Mouse (Mus musculus) left cerebral cortex, postnatal 4 days (tissue): ENCODE results near the gene Cnep1r1. TPM values are rescaled to one million over a fixed set of nuclear protein-coding genes. Genes with fewer than 3 reads are reported as not detected.

Experiments
- DNase-seq: peaks from one replicate; pipeline ENCODE4 v3.0.0-alpha.2; 2022
- intact Hi-C: fragments of 180-260 bp; cut with DNase I; formaldehyde crosslinking; loops from one replicate; pipeline ENCODE4 v1.15.1; 2025
- total RNA-seq, 2 experiments: library from RNA; stranded (reverse); gene quantifications; 2 replicates each; pipeline ENCODE4 v1.2.3; 2021

Gene Cnep1r1
- total RNA-seq, result 10 to 100 TPM; 34.3 to 35.9 TPM

- intact Hi-C loops, result no loop called here
- peak; percentile 91 for DNase-seq
Measured at GRCm38 (mm10) chr8:88118456-88119036, at the start of gene Cnep1r1. TSS of gene Cnep1r1 (plus strand) at chr8:88118769.

DNA sequence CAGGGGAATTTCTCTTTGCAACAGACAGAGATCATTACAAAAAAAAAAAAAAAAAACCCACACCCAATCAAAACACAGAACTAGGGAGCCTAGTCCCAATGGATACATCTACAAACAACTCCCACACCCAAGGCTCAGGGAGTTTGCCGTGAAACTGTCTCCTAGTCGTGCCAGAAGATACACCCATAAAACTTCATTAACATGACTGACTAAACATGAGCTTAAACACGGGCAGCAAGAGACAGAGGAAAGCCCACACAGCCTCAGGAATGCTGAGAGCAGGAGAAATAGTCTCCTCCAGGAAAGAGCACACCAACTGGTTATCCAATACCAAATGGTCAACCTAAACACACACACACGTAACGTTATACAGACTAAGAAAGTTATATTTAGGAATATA, 36.4 kb upstream of the Cnep1r1 start:
- no peak for DNase-seq
- intact Hi-C loops, result no loop called here

DNA sequence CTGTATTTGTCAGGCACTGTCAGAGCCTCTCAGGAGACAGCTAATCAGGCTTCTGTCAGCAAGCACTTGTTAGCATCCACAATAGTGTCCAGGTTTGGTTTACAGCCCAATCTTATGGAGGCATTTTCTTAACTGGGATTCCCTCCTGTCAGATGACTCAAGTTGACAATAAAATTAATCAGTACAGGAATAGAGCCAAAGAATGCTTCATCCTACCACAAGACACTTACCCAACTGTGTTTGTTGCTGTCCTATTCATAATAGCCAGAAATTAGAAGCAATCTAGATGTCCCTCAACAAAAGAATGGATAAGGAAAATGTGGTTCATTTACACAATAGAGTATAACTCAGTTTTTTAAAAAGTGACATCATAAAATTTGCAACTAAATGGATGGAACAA, 30.6 kb upstream of the Cnep1r1 start:
- intact Hi-C loops, result no loop called here
- no peak for DNase-seq

DNA sequence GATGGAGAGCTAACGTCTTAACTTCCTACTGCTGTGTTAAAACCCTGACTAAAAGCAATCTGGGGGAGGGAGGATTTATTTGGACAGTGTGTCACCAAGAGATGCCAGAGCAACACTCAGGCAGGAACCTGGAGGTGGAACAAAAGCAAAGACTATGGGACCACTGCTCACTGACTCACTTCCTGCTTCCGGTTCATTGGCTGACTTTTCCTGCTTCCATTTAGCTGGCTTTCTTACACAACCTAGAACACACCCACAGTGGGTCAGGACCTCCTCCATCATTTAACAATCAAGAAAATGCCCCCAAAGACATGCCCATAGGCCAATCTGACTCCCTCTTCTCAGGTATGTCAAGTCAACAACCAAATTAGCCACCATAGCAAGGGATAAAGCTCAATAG, 26.9 kb upstream of the Cnep1r1 start:
- no peak for DNase-seq
- intact Hi-C loops, result no loop called here

DNA sequence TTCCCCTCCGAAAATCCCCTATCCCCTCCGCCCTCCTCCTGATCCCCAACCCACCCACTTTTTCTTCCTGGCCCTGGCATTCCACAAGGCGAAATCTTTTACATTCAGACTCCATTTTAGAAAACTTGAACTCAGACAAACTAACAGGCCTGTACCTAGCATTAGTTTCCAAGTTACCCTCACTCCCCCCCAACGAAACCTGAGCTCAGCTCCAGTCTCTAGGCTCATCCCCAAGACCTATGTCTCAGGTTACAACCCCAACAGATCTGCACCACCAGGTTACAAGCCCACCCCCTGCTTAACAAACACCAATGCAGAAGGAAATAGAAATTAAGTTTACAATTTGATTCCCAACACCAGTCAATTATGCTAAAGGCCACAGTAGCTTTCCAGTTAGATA, 25.2 kb upstream of the Cnep1r1 start:
- intact Hi-C loops, result no loop called here
- DNase-seq, result no peak

GRCm38 (mm10) chr8:88098856-88099255, 19.7 kb upstream of the Cnep1r1 start:
- intact Hi-C loops, result no loop called here
- no peak for DNase-seq

- intact Hi-C loops, result no loop called here
- DNase-seq, result peak; percentile 48
Measured at GRCm38 (mm10) chr8:88099526-88099925, 19.0 kb upstream of the Cnep1r1 start.

DNA sequence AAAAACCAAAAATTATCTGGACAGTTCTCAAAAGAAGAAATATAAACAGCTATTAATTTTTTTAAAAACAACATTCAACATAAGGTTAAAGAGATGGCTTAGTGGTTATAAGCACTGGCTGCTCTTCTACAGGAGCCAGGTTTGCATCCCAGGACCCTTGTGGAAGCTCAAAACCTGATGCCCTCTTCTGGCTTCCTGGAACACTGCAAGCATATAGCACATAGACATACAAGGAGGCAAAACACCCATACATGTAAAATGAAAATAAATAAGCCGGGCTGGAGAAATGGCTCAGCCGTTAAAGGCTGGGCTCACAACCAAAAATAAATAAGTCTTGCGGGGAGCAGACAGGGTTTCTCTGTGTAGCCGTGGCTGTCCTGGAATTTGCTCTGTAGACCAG, 9.3 kb upstream of the Cnep1r1 start:
- intact Hi-C loops, result loop anchor here (10.0 kb wide), 1 partner anchor 514 kb away; no protein-coding TSS in a partner anchor
- DNase-seq, result peak; percentile 6

DNA sequence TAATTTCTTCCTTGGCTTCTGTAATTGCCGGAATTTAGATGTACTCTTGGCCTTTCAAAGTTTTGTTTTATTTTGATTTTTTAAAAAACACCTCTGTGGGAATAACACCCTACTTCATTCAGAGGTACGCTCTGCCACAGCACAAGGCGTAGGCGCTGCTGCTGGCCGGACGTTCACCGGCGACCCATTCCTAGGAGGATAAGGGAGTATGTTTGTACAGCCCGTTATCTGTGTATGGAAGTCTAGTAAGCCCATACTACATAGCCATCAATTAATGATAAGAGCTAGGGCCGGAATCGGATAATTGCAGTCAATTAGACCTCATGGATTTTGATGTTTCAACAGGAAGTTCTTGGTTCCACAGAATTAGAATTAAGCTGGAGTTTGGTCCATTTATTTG, 507 bp downstream of the Cnep1r1 start:
- intact Hi-C loops, result no loop called here
- no peak for DNase-seq

DNA sequence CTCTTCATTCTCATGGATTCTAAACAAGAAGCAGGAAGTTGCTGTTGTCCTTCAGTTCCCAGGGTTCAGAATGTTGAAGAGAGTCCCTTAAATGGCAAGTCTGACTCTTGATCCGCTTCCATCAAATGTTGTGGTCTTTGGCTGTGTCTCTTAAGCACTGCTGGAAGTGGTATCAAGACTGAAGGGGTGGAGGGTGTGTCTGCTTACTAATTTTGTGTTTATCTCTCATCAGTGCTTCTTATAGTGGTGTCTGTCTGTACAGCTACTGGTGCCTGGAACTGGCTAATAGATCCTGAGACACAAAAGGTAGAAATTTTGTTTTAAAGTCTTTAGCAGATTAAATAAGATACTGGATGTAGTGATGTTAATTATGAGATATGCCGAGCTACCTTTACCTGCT, 6.3 kb downstream of the Cnep1r1 start:
- intact Hi-C loops, result no loop called here
- no peak for DNase-seq

GRCm38 (mm10) chr8:88129397-88129796, 10.8 kb downstream of the Cnep1r1 start:
- no peak for DNase-seq
- intact Hi-C loops, result no loop called here

GRCm38 (mm10) chr8:88130754-88131317, 12.3 kb downstream of the Cnep1r1 start:
- no peak for DNase-seq
- intact Hi-C loops, result no loop called here

GRCm38 (mm10) chr8:88137748-88138484, 19.3 kb downstream of the Cnep1r1 start, which contains the start of gene Heatr3:
TSS of gene Heatr3 (plus strand) at chr8:88137855.
- peak; percentile 96 for DNase-seq
- intact Hi-C loops, result no loop called here

DNA sequence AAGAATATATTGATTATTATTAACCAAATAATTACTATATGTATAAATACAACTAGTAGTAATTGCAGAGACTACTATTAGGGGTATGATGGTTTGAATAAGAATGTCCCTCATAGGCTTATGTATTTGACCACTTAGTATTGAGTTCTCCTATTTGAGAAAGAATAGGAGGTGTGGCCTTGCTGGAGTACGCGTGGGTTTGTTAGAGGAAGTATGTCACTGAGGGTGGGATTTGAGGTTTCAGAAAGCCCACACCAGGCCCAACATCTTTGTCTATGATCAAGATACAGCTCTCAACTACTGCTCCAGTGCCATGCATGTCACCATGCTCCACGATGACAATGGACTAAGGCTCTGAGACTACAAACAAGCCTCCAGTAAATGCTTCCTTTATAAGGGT, 20.7 kb downstream of the Cnep1r1 start:
- DNase-seq, result no peak
- intact Hi-C loops, result no loop called here

DNA sequence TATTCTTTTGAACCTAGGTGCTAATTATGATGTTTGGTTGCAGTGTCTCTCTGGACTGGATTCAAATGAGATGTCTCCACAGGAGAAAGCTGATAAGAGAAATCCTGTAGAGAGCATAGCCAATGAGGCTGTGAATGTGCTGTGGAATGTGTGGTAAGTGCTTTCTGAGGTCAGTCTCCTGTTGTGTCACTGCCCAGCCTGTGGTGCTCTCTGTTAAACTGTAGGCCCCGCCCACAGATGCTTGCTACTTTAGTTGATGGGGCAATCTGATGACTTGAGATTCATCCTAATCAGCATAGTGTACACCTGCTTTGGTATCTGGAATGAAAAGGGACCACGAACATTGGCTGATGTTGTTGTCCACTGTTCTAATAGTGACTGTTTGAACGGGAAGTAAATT, 23.1 kb downstream of the Cnep1r1 start:
- no peak for DNase-seq
- intact Hi-C loops, result loop anchor here (10.0 kb wide), 1 partner anchor 193 kb away; no protein-coding TSS in a partner anchor

GRCm38 (mm10) chr8:88144041-88144440, 25.5 kb downstream of the Cnep1r1 start:
- no peak for DNase-seq
- intact Hi-C loops, result loop anchor here (10.0 kb wide), 1 partner anchor 191 kb away; no protein-coding TSS in a partner anchor

GRCm38 (mm10) chr8:88150910-88151371, 32.4 kb downstream of the Cnep1r1 start:
- intact Hi-C loops, result no loop called here
- DNase-seq, result no peak

DNA sequence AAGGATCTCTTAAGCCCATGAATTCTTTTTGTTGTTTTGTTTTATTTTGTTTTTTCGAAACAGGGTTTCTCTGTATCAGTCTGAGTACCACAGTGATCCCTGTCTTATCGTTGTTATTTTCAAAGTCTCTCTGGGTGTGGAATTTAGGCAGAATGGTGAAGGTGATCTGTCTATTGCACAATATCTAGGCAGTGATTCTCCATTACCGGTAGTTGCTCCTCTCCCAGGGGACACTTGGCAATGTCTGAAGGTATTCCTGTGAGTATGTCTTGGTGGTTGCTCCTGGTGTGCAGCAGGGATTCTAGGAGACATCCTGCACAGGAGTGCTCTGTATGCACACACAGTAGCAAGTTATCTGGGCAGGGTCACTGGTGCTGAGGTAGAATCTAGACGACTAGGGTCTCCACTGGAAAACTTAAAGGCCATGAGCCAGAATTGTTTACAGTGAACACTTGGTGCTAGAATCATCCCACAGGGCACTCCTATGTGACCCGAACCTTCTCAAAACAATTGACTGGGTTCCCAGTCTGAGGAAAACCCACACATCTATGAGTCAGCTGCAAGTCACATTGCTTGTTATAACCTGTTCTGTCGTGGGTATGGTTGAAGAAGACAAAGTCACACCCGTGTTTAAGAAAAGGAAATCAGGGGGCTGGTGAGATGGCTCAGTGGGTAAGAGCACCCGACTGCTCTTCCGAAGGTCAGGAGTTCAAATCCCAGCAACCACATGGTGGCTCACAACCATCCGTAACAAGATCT, 41.8 kb downstream of the Cnep1r1 start:
- DNase-seq, result no peak
- intact Hi-C loops, result no loop called here

DNA sequence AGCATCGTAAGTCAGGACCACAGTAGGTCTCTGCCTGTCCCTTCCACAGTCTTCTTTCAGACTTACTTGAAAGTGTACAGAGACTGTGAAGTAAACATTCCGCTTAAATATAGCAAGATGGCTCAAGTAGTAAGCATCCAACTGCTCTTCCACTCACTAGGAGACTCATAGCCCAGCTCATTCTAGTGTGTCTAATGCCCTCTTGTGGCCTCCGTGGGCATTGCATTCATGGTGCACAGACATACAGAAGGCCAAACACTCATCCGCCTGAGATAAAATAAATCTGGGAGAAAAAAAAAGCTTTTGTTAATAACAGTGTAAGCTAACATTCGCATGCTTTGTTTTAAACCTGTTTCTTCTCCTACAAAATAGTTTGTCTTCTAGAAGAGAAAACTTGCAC, 42.9 kb downstream of the Cnep1r1 start:
- intact Hi-C loops, result no loop called here

GRCm38 (mm10) chr8:88175264-88175663, 56.7 kb downstream of the Cnep1r1 start:
- DNase-seq, result no peak
- intact Hi-C loops, result no loop called here

More for the DNA sequence above, 42.9 kb downstream of the Cnep1r1 start:
- peak; percentile 68 for DNase-seq

DNA sequence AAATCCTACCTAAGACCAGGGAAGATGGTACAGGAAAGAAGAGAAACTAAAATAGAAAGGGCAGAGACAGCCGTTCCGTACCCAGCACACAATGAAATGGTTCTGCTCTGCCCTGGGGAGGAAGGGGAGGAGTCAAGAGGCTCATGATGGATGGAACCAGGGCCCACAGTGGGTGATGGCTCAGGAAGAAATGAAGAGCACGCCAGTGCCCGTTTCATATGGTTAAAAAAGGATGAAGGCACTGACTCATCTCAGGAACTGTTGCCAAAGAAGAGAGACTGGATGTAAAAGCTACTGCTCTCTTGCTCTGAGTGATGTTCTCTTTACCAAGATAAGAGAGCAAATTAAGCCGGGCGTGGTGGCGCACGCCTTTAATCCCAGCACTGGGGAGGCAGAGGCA, 58.7 kb downstream of the Cnep1r1 start:
- intact Hi-C loops, result no loop called here
- no peak for DNase-seq
